Mouse (Mus musculus): ENCODE measurements around the gene Ankrd42.
A peak's percentile ranks its signal among the peaks of the same experiment; 100 is the strongest.

Gene Ankrd42

GRCm38 (mm10) chr7:92566775-92567174 is 70.2 kb downstream of the Ankrd42 start:
- no peak for DNase-seq (ENCODE audit: low spot score)

- peak; percentile 95 for DNase-seq (ENCODE audit: low spot score)
These were observed 75.7 kb downstream of the Ankrd42 start, which contains the start of gene Ccdc90b for GRCm38 (mm10) chr7:92560986-92561876. Gene Ccdc90b, plus strand, starts transcription at chr7:92561149.

GRCm38 (mm10) chr7:92558744-92559143 is 78.2 kb downstream of the Ankrd42 start:
- DNase-seq (ENCODE audit: low spot score), result no peak

- DNase-seq (ENCODE audit: low spot score), result peak; percentile 32
These were observed 86.0 kb downstream of the Ankrd42 start for GRCm38 (mm10) chr7:92550990-92551392.

- no peak for DNase-seq (ENCODE audit: low spot score)
These were observed 86.5 kb downstream of the Ankrd42 start for GRCm38 (mm10) chr7:92550248-92550989.

GRCm38 (mm10) chr7:92546763-92547162 is 90.2 kb downstream of the Ankrd42 start:
- DNase-seq (ENCODE audit: low spot score), result no peak

GRCm38 (mm10) chr7:92532351-92533036 is 104.4 kb downstream of the Ankrd42 start:
- DNase-seq (ENCODE audit: low spot score), result no peak

All from lung, postnatal 25 days (tissue).